Mouse (Mus musculus) retina, adult 2 months (tissue): ENCODE results near the gene Ank.
A peak's percentile ranks its signal among the peaks of the same experiment; 100 is the strongest.
"Not testable (repeated sequence)": the region's sequence is repeated elsewhere in the genome, so short reads cannot be mapped to it uniquely, and the experiment has no call there.

Experiments used
- DNase-seq: peaks from one replicate; pipeline ENCODE4 v3.0.0-alpha.2; 2012; ENCODE audit warnings: low read depth, low spot score

Ank gene

DNA sequence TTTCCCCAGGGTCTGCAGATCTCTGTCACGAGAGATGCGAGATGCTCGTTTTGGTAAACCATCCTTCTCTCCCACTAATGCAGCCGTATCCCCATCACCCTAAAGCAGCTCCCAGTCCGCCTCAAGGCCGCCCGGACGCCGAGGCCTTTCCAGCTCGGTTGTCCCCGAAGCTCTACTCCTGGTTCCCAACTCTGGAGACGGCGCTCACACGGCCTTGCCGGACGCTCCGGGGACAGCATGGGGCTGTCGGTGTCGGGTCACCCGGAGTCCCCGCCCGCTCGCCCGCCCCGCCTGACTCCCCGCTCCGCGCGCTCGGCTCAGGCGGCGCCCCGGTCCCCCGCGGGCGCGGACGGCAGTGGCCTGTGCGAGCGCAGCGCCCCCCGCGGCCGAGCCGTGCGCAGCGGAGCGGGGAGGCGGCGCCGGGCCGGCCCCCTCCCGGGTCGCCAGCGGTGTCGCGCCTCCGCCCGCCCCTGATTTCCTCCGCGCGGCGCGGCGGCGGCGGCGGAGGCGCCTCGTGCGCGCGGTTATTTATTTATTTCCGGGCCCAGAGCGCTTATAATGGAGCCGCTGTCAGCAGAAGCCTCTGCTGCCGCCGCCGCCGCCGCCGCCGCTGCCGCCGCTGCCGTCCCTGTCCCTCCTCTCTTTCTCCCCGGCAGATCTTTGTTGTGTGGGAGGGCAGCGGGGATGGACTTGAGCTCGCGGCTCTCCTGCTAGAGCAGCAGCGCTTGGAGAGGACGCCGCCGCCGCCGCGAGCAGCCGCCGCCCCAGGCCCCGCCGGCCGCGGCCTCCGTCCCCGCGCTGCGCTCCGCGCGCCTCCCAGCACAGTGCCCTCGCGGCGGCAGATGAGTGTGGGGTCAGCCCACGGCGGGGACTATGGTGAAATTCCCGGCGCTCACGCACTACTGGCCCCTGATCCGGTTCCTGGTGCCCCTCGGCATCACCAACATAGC lies at the start of gene Ank:
Ank (plus strand) TSS at position 547 of the 950 bp plus-strand sequence.
- peak; percentile 71 for DNase-seq

DNA sequence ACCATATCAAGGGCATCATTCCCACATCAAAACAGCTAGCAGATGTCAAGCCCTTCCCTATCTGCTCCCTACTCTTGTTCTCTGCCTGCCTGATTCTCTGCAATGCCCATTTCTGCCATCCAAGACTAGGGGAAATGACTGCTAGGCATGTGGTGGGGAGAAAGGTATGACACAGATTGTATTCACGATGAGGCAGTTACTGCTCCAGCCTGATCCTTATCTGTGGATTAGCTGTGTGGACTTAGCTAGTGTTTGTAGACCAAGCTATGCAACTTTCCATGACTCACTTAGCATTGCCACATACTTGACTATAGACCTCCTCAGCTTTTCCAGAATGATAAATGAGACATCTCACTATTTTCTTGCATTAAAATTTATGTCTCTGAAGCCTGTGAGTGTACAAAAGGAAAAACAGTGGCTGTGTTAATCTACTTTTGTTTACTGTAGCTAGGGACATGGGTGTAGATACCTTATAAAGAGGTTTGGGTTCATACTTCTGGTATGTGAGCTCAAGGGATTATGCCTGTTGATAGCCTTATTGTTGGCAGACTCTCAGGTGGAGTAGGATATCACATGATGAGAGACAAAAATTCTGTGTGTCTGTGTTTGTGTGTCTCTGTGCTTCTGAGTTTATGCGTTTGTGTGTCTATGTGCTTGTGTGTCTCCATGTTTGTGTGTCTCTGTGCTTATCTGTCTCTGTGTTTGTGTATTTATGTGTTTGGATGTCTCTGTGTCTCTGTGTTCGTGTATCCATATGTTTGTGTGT lies 47.7 kb upstream of the Ank start:
- no peak for DNase-seq

DNA sequence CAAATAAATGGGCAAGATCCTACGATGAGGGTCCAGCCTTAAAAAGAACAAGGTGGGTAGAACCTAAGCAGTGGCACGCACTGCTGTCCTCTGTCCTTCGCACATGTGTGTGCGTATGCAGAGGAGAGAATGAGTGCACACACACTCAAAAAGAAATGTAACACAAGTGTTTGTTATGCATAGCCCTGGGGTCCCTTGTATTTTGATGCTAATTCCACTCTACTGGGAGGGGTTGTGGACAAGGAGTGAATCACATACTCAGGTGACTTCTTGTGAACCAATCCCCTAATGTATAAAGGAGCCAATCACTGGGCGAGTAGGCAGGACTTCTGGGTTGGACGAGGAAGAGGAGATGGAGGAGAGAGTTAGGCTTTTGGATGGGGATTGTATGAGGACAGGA lies 44.9 kb upstream of the Ank start:
- no peak for DNase-seq

DNA sequence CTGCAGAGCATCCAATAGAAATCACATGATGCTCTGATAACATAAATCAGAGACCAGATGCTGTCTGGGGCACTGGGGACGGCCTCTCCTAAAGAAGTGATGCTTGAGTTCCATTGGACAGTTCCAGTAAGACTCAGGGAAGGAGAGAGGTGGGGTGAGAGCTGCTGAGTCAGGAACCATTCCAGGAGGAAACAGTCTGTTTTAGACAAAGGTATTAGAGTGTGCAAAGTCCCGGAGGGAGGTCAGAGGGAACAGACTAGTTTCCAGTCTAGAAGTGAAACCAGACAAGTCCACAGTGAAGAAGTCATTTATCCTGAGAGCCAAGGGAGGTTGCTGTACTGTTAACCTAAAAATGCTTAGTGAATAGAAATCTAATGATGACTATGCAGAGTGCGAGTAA lies 38.9 kb upstream of the Ank start:
- no peak for DNase-seq

DNA sequence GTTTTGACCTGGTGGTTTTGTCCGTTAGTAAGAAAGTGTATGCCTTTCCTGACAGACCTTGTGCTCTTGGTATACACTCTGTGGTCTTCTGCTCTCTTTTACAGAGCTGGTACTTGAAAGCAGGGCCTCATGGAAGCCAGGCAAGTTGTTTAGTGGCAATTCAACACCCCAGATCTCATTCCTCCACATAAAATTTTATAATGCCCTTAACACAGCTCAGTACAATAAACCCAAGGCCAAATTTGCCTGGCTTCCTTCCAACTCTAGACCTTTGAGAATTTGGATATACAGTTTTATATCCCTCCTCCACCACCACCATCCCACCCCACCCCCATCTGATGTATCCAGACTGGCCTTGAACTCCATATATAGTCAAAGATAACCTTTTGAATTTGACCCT lies 36.2 kb upstream of the Ank start:
- no peak for DNase-seq

DNA sequence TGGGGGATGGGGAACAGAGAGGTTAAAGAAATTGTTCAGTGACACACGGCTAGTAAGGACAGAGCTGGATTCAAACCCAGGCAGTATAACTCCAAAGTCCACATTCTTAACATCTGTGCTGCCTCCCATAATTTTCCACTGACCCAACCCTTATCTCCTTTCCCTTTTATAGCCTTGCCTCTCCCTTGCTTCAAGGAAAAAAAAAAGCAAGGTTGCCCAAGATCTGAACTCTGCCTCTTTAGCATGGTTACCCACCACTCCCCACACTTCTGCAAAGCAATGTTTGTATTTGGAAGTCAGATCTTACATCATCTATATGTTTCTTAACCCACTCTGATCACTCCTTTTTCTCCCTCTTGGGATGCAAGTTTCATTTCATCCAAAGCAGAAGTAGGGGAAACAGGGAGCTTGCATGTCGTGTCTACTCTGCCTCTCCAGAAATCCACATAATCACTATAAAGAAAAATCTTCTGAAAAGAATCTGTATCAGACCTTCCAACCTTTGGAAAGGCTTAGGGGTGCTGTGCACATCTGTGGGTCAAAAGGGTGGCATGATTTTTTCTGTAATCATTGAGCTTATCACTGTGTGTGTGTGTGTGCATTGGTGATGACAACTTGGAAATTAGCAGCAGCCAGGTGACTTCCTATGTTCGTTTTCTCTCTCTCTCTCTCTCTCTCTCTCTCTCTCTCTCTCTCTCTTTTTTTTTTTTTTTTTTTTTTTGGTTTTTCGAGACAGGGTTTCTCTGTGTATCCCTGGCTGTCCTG lies 33.4 kb upstream of the Ank start:
- no peak for DNase-seq

DNA sequence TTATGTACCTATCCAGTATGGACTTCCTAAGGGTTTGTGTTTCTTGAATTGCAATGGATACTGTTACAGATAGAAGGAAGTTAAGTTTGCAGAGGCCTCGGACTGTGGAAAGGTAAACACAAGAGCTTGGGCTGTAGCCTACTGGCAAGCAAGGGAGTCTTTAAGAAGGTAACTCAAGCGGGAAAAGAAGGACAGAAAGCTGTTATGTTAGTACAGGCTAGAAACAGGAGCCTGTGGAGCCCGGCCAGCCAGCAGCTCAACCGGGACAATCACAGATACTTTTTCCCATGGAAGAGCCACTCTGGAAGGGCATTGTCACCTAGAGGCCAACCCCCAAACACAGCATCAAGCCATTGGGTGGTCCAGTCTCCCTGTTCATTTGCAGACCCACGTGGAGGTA lies 31.1 kb upstream of the Ank start:
- no peak for DNase-seq

DNA sequence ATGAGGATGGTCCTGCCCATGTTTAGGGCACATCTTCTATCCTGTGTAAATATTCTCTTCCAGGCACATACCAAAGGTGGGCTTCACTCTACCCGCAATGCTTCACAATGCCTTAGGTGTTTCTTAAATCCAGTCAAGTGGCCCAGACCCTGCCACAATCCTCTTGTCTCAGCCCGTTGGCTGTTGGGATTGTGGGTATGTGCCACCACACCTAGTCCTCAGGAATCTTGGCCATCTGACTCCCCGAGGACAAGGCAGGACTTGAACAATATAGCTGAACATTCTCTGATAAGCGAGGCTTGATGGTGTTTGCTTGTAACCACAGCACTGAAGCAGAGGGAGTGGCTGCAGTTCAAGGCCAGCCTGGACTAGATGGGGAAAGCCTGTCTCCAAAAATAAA lies 30.3 kb upstream of the Ank start:
- no peak for DNase-seq

DNA sequence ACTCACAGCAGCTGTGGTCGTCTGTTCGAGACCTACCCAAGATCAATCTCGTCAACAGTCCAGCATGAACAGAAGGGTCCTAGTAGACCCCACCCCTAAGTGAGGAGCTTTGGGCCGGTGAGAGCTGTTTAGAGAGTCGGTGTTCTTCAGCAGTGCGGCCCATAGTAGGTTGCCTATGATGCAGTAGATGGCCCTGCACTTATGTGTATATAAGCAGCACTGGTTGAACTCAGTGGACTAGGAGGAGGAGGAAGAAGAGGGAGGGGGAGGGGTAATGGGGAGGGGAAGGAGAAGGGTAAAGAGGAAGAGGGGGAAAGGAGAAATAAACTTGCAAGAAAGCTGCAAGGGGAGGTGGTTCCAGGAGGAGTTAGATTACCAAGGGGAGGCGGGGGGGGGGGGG lies 25.4 kb upstream of the Ank start:
- no peak for DNase-seq

DNA sequence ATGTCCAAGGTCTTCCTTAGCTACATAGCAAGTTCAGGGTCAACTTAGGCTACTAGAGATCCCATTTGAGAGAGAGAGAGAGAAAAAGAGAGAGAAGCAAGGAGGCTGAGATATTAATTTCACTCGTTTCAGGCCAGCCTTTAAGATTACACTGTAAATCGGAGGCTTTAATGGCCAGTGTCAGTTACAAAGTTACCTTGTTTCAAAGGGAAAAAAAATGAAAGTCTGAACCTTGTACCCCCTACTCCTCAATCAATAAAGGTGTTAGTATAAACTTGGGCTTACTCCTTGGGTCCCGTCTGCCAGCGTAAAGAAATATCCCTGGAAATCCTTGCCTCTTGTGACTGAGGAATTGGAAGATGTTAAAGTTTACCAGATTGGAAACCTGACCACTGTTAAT lies 24.9 kb upstream of the Ank start:
- DNase-seq = no peak

DNA sequence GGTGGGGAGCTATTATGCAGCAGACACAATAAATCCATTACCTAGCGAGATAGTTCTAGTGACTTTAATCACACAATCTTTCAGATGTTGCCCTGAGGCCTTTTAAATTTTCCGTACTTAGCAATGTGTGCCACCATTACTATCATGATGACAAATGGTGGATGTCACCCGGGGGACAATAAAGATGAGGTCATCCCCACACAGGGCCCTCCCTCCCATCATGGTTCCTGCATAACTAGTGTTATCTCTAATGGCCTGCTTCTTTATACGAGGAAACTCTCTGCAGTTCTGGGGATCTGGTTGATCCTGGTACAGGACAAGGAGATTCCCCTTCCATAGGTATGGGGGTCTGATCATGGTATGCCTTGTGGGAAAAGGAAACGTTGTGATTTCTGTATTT lies 24.5 kb upstream of the Ank start:
- DNase-seq = no peak

DNA sequence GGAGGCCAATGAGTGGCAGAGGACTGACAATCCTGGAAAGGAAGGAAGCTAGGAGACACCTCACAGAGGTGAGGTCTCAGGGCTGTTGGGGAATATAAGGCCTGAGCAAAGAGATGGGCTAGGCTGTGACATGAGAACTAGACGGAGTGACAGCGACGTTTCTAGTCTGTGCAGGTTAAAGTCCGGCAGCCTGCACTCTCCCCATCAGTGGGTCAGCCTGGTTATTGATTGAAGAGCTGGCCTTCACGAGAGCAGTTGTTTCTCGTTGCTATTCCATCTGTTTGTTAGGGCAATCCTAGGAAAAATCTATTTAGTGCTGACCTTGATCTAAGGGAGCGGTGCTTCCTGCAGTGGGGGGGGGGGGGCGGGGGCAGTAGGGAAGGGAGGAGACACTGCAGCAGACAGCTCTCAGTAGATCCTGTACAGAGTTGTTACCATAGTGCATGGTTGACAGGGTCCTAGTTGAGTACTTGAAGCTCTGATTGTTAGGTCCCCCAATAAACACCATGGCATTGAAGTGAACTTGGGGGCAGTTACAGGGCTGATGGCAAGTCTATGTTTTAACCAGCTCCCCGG lies 21.6 kb upstream of the Ank start:
- no peak for DNase-seq

DNA sequence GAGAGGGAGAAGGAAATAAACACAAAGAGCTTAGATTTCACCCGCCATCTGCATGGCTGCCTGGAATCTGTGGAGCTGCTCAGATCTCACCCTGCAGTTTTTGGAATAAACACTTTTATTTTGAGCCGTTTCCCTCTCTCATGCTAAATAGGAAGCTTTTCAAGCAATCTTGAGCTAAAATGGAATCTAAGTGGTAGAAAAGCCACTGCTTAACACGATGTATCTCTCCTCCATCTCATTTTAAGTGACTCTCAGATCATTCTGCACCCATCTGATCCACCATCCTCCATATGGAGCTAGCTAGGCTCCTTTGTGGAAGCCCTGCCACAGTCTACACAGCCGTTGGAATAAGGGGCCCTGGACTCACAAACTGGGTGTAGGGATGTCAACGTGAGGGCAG lies 15.8 kb upstream of the Ank start:
- no peak for DNase-seq

DNA sequence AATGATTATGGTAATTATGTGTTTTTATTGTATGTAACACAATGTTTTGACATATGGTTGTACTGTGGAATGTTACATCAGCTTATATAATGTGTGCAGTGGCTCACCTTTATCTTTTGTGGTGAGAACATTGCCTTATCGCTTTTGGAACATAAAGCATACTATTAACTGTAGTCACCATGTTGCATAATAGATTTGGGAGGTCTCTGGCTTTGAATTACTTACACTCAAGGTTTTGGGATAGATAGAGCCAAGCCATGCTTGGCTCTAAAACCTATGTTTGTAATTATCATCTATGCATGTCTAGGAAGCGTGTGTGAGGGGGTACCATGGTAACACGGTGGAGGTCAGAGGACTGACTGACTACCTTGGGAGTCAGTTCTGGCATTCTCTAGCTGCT lies 14.7 kb upstream of the Ank start:
- no peak for DNase-seq

DNA sequence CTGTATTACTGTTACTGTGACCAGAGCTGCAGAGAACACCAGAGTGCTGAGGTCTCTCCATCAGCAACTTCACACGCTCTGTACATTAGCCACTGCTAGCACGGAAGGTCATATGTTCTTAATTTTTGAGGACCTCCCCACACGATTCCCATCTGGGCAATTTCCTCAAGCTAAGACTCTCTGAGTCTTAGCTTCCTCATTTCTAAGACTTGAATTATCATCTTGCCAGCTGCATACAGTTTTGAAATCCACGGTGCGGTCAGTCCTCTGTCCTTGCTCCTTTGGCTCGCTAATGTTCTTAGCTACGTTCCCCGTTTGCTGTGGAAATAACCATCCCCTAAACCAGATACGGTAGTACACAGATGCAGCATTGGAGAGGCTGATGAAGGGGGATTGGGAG lies 14.0 kb upstream of the Ank start:
- no peak for DNase-seq

DNA sequence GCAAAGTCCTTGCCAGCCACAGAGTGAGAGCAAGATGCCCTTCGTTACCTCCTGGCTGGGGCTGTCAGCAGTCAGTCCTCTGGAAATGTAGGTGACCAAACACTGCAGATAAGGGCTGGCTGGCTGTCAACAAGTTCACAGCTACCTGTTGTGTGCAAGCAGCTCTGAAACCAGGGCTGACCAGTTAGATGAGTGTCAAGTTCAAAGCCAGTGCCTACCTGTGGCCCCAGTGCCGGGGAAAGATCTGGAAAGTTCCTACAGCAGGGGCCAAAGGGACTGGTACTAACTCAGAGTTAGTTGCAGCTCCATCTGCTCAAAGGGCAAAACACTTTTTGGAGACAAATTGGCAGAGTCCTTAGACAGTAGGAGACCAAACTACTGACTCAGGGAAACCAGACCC lies 9.5 kb upstream of the Ank start:
- DNase-seq = no peak

DNA sequence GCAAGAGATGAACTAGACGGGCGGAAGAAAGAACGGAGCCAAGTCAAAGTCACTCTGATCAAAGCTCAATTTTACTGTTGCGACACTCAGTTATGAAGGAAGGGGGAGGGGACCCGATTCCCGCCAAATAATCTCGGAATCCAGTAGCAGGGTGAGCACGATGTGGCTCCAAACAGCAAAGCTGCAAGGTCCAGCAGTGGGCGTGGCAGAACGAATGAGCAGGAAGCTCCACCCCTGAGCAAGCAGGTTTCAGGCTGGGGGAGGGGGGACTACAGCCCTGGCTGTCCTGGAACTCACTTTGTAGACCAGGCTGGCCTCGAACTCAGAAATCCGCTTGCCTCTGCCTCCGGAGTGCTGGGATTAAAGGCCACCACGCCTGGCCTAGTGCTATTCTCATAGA lies 6.7 kb upstream of the Ank start:
- not testable (repeated sequence) for DNase-seq

DNA sequence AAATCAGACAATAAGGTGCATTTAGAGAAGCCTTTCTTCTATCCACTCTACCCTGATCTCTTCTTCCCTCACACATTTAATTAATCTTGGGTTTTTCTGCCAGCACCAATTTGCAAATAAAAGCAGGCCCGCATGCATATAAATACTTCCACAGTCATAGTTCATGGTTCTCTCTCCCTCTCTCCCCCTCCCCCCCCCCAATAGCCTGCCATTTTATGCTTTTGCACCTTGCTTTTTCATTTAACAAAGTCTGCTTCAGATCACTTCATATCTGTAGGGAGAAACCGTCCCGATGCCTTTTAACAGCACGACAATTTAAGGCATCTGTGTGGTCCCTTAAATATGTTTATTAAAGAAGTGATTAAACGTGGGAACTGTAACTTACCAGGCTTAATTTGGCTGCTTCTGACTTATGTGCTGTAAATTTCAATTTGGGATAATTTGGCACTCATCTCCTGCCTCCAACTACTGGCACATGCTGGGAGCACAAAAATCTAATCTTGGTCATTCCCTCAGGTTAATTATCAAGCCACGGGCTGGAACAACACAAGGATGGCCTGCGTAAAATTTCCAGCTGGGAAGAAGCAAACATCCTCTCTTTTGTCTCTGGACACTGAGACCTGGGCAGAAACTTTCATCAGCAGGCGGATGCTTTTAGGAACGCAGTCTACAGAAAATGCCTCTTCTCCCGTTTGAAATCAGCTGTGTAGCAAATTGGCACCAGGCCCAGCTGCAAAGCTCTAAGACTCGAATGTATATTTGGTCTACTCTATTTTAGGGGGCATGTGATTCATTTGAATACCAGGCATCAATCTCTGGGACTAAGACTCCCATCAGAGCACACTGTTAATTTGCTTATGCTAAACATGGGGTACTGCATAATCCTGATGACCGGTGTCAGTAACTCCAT lies 4.9 kb upstream of the Ank start:
- DNase-seq = no peak

DNA sequence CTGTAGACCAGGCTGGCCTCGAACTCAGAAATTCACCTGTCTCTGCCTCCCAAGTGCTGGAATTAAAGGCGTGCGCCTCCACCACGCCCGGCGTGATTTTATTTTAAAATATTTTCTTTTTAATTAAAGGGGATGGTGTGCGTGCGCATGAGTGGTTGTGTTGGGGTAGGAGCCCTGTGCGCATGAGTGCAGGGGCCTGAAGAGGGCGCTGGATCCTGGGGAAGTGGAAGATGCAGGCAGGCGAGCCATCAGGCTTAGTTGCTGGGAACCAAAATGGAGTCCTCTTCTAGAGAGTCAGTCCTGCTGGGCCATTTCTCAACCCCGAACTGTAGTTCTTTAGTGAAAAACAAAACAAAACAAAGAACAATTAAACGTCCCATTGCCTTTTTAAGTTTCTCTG lies 2.6 kb upstream of the Ank start:
- DNase-seq = no peak

DNA sequence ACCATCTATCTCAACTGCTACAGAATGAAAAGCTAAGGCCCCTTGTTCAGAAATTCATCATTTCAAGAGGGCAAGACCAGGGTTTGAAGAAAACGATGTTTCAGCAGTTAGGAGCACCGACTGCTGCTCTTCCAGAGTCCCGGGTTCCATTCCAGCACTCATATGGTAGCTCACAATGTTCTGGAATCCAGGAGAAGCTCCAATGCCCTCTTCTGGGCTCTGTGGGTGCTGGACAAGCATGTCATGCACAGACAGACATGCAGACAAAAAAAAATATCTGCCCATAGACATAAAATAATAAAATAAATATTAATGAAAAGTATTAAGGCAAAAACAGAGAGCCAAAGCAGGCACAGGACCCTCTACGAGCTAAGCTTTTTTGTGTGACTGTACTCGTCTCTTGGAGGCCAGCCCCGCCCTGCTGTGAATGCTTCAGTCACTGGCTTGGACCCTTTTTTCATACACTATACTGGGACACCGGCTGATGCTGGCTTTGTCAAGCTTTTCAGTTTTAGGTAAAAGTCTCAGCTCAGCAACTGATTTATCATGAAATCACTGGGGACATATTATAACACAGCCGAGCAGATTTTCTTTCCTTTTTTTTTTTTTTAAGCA lies 979 bp upstream of the Ank start:
- no peak for DNase-seq
